Mouse (Mus musculus): Measurements from ENCODE around the gene Aqp9.

DNA sequence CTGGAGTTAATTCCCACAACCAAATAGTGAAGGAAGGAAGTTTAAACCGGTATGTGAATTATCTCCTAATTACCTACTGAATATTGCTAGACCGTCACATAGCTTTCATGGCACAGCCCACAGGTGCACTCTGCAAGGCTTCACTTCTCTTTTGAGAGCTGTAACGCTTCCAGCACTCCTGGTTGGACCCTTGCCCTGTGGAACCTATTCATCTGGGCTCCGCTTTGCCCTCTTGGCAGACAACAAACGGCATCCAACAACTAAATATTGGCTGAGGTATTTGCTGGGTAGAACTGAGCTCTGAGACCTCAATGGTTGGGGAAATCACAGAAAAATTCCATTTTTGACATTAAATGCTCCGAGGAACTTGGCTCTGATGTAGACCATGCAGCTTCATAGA is 55.3 kb downstream of the Aqp9 start:
- TF ChIP-seq CTCF (conservative IDR thresholded peaks at IDR 0.05; ENCODE audit: low read length), result no peak
- no peak for TF ChIP-seq POU5F1 (IDR thresholded peaks at IDR 0.05; ENCODE audit: borderline replicate concordance, low read length)
